ENCODE assay signal across 7 mouse cellular contexts in genomic region chr2:13270736-13271135, GRCm38 (mm10). TPM values are rescaled to one million over a fixed set of nuclear protein-coding genes. Genes with fewer than 3 reads are reported as not detected.
A peak's percentile ranks its signal among the peaks of the same experiment; 100 is the strongest.
DNase-seq lines count a peak whose midpoint lies in the region; ATAC-seq lines count a peak whose summit lies in the region.

No protein-coding gene starts in this region.

- H3K4me2 ChIP-seq in lung, embryonic 15.5 days: peak overlapping the region; percentile 82
- H3K4me2 ChIP-seq in embryonic facial prominence, embryonic 11.5 days (ENCODE audit: low read depth, low read length): peak overlapping the region; percentile 75
- peak overlapping the region; percentile 76 for H3K4me2 ChIP-seq in midbrain, embryonic 13.5 days (replicated peaks)

- 16% methylated on average over 8 of the region's 8 CpGs for WGBS in lung, embryonic 15.5 days
- WGBS in embryonic facial prominence, embryonic 11.5 days: 56% methylated on average over 8 of the region's 8 CpGs
- 65% methylated on average over 8 of the region's 8 CpGs for WGBS in midbrain, embryonic 13.5 days

- peaks cover 5% of the 10 kb centered on the region; the same call in 1 of the 2 replicates for H3K36me3 ChIP-seq in lung, embryonic 15.5 days
- no peaks in the 10 kb centered on the region for H3K36me3 ChIP-seq in embryonic facial prominence, embryonic 11.5 days (replicated peaks; ENCODE audit: control insufficient read depth, insufficient read depth, low read depth, low read length)
- no peaks in the 10 kb centered on the region for H3K36me3 ChIP-seq in midbrain, embryonic 13.5 days

- H3K9me3 ChIP-seq in lung, embryonic 15.5 days: no peaks in the 10 kb centered on the region
- H3K9me3 ChIP-seq in embryonic facial prominence, embryonic 11.5 days (replicated peaks; ENCODE audit: control insufficient read depth, low read length): no peaks in the 10 kb centered on the region
- no peaks in the 10 kb centered on the region for H3K9me3 ChIP-seq in midbrain, embryonic 13.5 days

- peaks cover 9% of the 10 kb centered on the region for H3K4me1 ChIP-seq in lung, embryonic 15.5 days
- H3K4me1 ChIP-seq in embryonic facial prominence, embryonic 11.5 days (ENCODE audit: control insufficient read depth, insufficient read depth, low read length): no peaks in the 10 kb centered on the region
- peaks cover 9% of the 10 kb centered on the region for H3K4me1 ChIP-seq in midbrain, embryonic 13.5 days (replicated peaks)

- H3K27me3 ChIP-seq in lung, embryonic 15.5 days: no peaks in the 10 kb centered on the region
- H3K27me3 ChIP-seq in embryonic facial prominence, embryonic 11.5 days (ENCODE audit: control insufficient read depth, insufficient read depth, low read length): no peaks in the 10 kb centered on the region
- H3K27me3 ChIP-seq in midbrain, embryonic 13.5 days: no peaks in the 10 kb centered on the region

- H3K4me3 ChIP-seq in lung, embryonic 15.5 days: peak overlapping the region; percentile 64
- H3K4me3 ChIP-seq in embryonic facial prominence, embryonic 11.5 days (ENCODE audit: low read depth, low read length): peak overlapping the region; percentile 53
- peak overlapping the region; percentile 64 for H3K4me3 ChIP-seq in midbrain, embryonic 13.5 days (replicated peaks)

- ATAC-seq in lung, embryonic 15.5 days (ENCODE audit: borderline replicate concordance, extremely low read depth, low FRiP score, low TSS enrichment): peak; percentile 0
- ATAC-seq in embryonic facial prominence, embryonic 11.5 days (replicated peaks; ENCODE audit: insufficient number of reproducible peaks, low FRiP score, low TSS enrichment, low read depth): no peak
- ATAC-seq in inflammation-experienced regulatory T-cells, adult 6 months: peak; percentile 8
- no peak; the same call in 1 of the 2 replicates for ATAC-seq in midbrain, embryonic 13.5 days

- peak overlapping the region; percentile 64 for H3K9ac ChIP-seq in lung, embryonic 15.5 days
- peak overlapping the region; percentile 64 for H3K9ac ChIP-seq in embryonic facial prominence, embryonic 11.5 days (replicated peaks; ENCODE audit: low read length)
- H3K9ac ChIP-seq in midbrain, embryonic 13.5 days (replicated peaks): peak overlapping the region; percentile 69

- no peak for DNase-seq in lung, postnatal 14 days
- peak; percentile 9 for DNase-seq in embryonic facial prominence, embryonic 11.5 days (ENCODE audit: low spot score)
- DNase-seq in cerebellum, postnatal 10 days: no peak
- no peak for DNase-seq in cerebellum, postnatal 14 days

- peak overlapping the region; percentile 54 for H3K27ac ChIP-seq in lung, embryonic 15.5 days
- no peak overlapping the region for H3K27ac ChIP-seq in embryonic facial prominence, embryonic 11.5 days (replicated peaks; ENCODE audit: low read depth, low read length)
- H3K27ac ChIP-seq in midbrain, embryonic 13.5 days: no peak overlapping the region

RNA-seq across cellular contexts. Expression of gene Rsu1, which starts 0.5 kb away (rescaled TPM):
- polyA plus RNA-seq in lung, embryonic 15.5 days (2015; fragmentation: Nextera tagmentation; extraction: Ambion mirVana): 165 and 168 TPM in 2 replicates
- polyA plus RNA-seq in embryonic facial prominence, embryonic 11.5 days (2014; fragmentation: Nextera tagmentation; extraction: Ambion mirVana): 105 and 107 TPM in 2 replicates
- 10 to 100 TPM; 57.8 to 69.9 (median 69.4) TPM for polyA plus RNA-seq in inflammation-experienced regulatory T-cells, adult 6 months (2017; shearing (Covaris generic))
- polyA plus RNA-seq in midbrain, embryonic 13.5 days (2015; fragmentation: Nextera tagmentation; extraction: Ambion mirVana): 49.0 and 50.8 TPM in 2 replicates

Comparison
In these comparisons a context has a peak if more than half of its experiments do, and no peak if none do; other contexts are left out.
1. ATAC-seq: peak in lung, embryonic 15.5 days (single experiment) and inflammation-experienced regulatory T-cells, adult 6 months (single experiment); none in embryonic facial prominence, embryonic 11.5 days (single experiment) and midbrain, embryonic 13.5 days (single experiment).
2. Peak in every context shown above with its lines, with median percentiles within 50 percentile points of each other: H3K4me2 ChIP-seq, H3K4me3 ChIP-seq and H3K9ac ChIP-seq.